Mouse (Mus musculus) E14TG2a.4 (cell line): ENCODE results near the gene Slc2a4.

Source experiments
- CTCF ChIP-seq: conservative IDR thresholded peaks from 2 replicates; pipeline ENCODE4 v1.5.1; 2014; ENCODE audit warnings: low read length
- NANOG ChIP-seq: IDR thresholded peaks from 2 replicates; pipeline ENCODE4 v1.6.1; 2014; ENCODE audit warnings: borderline replicate concordance, low read length, mixed read lengths

DNA sequence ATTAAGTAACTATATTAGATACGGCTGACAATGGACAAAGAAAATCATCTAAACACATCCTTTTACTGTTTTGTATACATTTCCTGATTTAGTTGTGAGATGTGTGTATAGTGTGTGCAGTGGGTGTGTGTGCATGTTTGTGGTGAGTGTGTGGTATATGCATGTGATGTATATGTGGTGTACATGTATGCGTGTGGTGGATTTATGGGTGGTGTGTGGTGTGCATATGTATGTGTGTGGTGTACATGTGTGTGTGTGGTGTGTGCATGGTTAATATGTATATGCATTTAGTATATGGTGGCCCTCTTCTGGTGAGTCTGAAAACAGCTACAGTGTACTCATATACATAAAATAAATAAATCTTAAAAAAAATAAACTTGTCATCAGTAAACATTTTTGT lies 20.5 kb downstream of the Slc2a4 start:
- TF ChIP-seq CTCF (no peak), NANOG (no peak)
